Mouse (Mus musculus) cerebellum, postnatal 10 days (tissue): ENCODE results near the gene Trpm5.

Source experiments
- DNase-seq, 2 experiments: peaks; one replicate each; pipeline ENCODE4 v3.0.0; 2021; ENCODE audit warnings: mixed read lengths in 2 of 2

Trpm5 gene

GRCm38 (mm10) chr7:143105258-143105897, 10.9 kb upstream of the Trpm5 start:
- no peak for DNase-seq

GRCm38 (mm10) chr7:143100759-143101158, 6.3 kb upstream of the Trpm5 start:
- DNase-seq: no peak

GRCm38 (mm10) chr7:143095554-143095907, 1.1 kb upstream of the Trpm5 start:
- DNase-seq: no peak

- no peak for DNase-seq
These were observed 595 bp downstream of the Trpm5 start for GRCm38 (mm10) chr7:143093847-143094246.

- peak; percentile 57 to 65 for DNase-seq
These were observed 7.3 kb downstream of the Trpm5 start for GRCm38 (mm10) chr7:143087070-143087579.

GRCm38 (mm10) chr7:143086366-143086765, 8.1 kb downstream of the Trpm5 start:
- DNase-seq: peak; percentile 85 to 90

GRCm38 (mm10) chr7:143083708-143084107, 10.7 kb downstream of the Trpm5 start:
- no peak for DNase-seq

GRCm38 (mm10) chr7:143082024-143082423, 12.4 kb downstream of the Trpm5 start:
- no peak for DNase-seq

- no peak for DNase-seq
These were observed 17.1 kb downstream of the Trpm5 start for GRCm38 (mm10) chr7:143077351-143077750.

GRCm38 (mm10) chr7:143075394-143075793, 19.0 kb downstream of the Trpm5 start:
- peak in 1 of 2 experiments; percentile 34 for DNase-seq

GRCm38 (mm10) chr7:143073086-143073485, 21.4 kb downstream of the Trpm5 start:
- DNase-seq: peak; percentile 70 to 81

- DNase-seq: peak in 1 of 2 experiments; percentile 13
These were observed 21.8 kb downstream of the Trpm5 start for GRCm38 (mm10) chr7:143072605-143073004.

- DNase-seq: peak; percentile 32 to 36
These were observed 23.9 kb downstream of the Trpm5 start for GRCm38 (mm10) chr7:143070506-143071070.

GRCm38 (mm10) chr7:143069751-143070400, 24.6 kb downstream of the Trpm5 start:
- DNase-seq: peak; percentile 57 to 64

GRCm38 (mm10) chr7:143068882-143069591, 25.4 kb downstream of the Trpm5 start, which contains the start of gene Tssc4:
Tssc4 (plus strand) TSS chr7:143069249.
- DNase-seq: peak; percentile 99

- peak; percentile 92 to 93 for DNase-seq
These were observed 26.0 kb downstream of the Trpm5 start for GRCm38 (mm10) chr7:143068316-143068881.

- DNase-seq: peak; percentile 57 to 60
These were observed 26.5 kb downstream of the Trpm5 start for GRCm38 (mm10) chr7:143067897-143068296.

GRCm38 (mm10) chr7:143067469-143067868, 27.0 kb downstream of the Trpm5 start:
- DNase-seq: peak; percentile 37 to 45

- no peak for DNase-seq
These were observed 28.8 kb downstream of the Trpm5 start for GRCm38 (mm10) chr7:143065692-143066091.

GRCm38 (mm10) chr7:143064226-143064625, 30.2 kb downstream of the Trpm5 start:
- DNase-seq: peak; percentile 33 to 59

- no peak for DNase-seq
These were observed 31.7 kb downstream of the Trpm5 start for GRCm38 (mm10) chr7:143062704-143063103.

GRCm38 (mm10) chr7:143059202-143059870, 35.1 kb downstream of the Trpm5 start:
- DNase-seq: peak; percentile 72 to 82
